ENCODE assay signal across 25 mouse cellular contexts in genomic region chr7:139096399-139096798, GRCm38 (mm10). TPM values are rescaled to one million over a fixed set of nuclear protein-coding genes. Genes with fewer than 3 reads are reported as not detected.
"Had no signal": no experiment of that assay in that cellular context is flagged by ENCODE, and none has a peak within 500 bp of the region (broad histone marks: within the 10 kb centered on the region; RNA-seq: fewer than 3 reads in every experiment).

No protein-coding gene starts in this region.

- DNase-seq: kidney, adult 8-10 months; kidney, postnatal 10 days; kidney, postnatal 36 days; layer of hippocampus, postnatal 36 days; liver; lung, adult 18-20 months; lung, postnatal 10 days; lung, postnatal 36 days; retina, postnatal 1 day; right cerebral cortex, postnatal 25 days; spleen, adult 18-20 months; thymus, adult 18-20 months; thymus, postnatal 36 days had no signal

- H3K27ac ChIP-seq: kidney, embryonic 15.5 days; limb, embryonic 10.5 days; limb, embryonic 13.5 days; liver, embryonic 12.5 days; liver, embryonic 15.5 days; lung, embryonic 15.5 days; midbrain, embryonic 10.5 days; midbrain, embryonic 13.5 days had no signal

- H3K4me3 ChIP-seq: kidney, embryonic 15.5 days; limb, embryonic 10.5 days; limb, embryonic 13.5 days; liver, embryonic 12.5 days; liver, embryonic 15.5 days; lung, embryonic 15.5 days; megakaryocyte, embryonic 14.5 days; midbrain, embryonic 10.5 days; midbrain, embryonic 13.5 days; myocyte had no signal

RNA-seq across cellular contexts. Expression of gene Dpysl4, which starts 10.6 kb away (rescaled TPM):
- total RNA-seq: monocyte, adult 5-6 weeks; neutrophil, adult 5-6 weeks had no signal
